Mouse (Mus musculus) heart, embryonic 12.5 days (tissue): ENCODE data around the gene Arg2. TPM values are rescaled to one million over a fixed set of nuclear protein-coding genes. Genes with fewer than 3 reads are reported as not detected.
A peak's percentile ranks its signal among the peaks of the same experiment; 100 is the strongest.

ENCODE experiments used
- ATAC-seq: fragments of 200-750 bp; cut with Nextera tagmentation; 2 replicates; pipeline ENCODE4 v1.8.0; 2017; ENCODE audit warnings: moderate TSS enrichment, moderate library complexity; ENCODE audit not compliant: insufficient number of reproducible peaks, low FRiP score
- H3K27ac ChIP-seq: fragments of 300-500 bp; sonication (generic); 2 replicates; pipeline ENCODE4 v1.5.1; 2016; ENCODE audit warnings: mild to moderate bottlenecking, moderate library complexity; ENCODE audit not compliant: poor library complexity, severe bottlenecking
- H3K27me3 ChIP-seq: fragments of 300-500 bp; sonication (generic); replicated peaks from 2 replicates; pipeline ENCODE4 v1.6.1; 2016; ENCODE audit warnings: mild to moderate bottlenecking, moderate library complexity
- H3K36me3 ChIP-seq: fragments of 300-500 bp; sonication (generic); 2 replicates; pipeline ENCODE4 v1.6.1; 2016; ENCODE audit warnings: mild to moderate bottlenecking, moderate library complexity
- H3K4me1 ChIP-seq: fragments of 300-500 bp; sonication (generic); replicated peaks from 2 replicates; pipeline ENCODE4 v1.6.1; 2016; ENCODE audit warnings: mild to moderate bottlenecking
- H3K4me2 ChIP-seq: fragments of 300-500 bp; sonication (generic); 2 replicates; pipeline ENCODE4 v1.6.1; 2016; ENCODE audit warnings: mild to moderate bottlenecking, moderate library complexity
- H3K4me3 ChIP-seq: fragments of 300-500 bp; sonication (generic); 2 replicates; pipeline ENCODE4 v1.5.1; 2016; ENCODE audit warnings: mild to moderate bottlenecking
- H3K9ac ChIP-seq: fragments of 300-500 bp; sonication (generic); 2 replicates; pipeline ENCODE4 v1.6.1; 2016; ENCODE audit warnings: mild to moderate bottlenecking, moderate library complexity
- H3K9me3 ChIP-seq: fragments of 300-500 bp; sonication (generic); replicated peaks from 2 replicates; pipeline ENCODE4 v1.6.1; 2016; ENCODE audit warnings: mild to moderate bottlenecking, moderate library complexity
- WGBS: fragments of 180-500 bp; shearing (Covaris S2); methylation state at CpG from one replicate; pipeline ENCODE4 v1.1.7; 2016; 5-methylcytosine and 5-hydroxymethylcytosine counted together
- polyA plus RNA-seq: library from polyadenylated mRNA; unstranded; fragments of >200 nt; fragmentation: Nextera tagmentation; extraction: Ambion mirVana; gene quantifications from 2 replicates; pipeline ENCODE4 v1.2.1, GENCODE M21; 2016

Arg2 gene
- polyA plus RNA-seq, 1 experiment from 2014 or later, result 0.15 TPM

GRCm38 (mm10) chr12:79131706-79132460, 1.3 kb downstream of the Arg2 start:
- H3K9me3 ChIP-seq, result 0 out of 2 replicates have a peak, but pooled peaks cover 6% of the 10 kb centered on the region
- 29% methylated on average over 5 of the region's 5 CpGs for WGBS
- no peaks in the 10 kb centered on the region for H3K36me3 ChIP-seq
- no peak overlapping the region for H3K27ac ChIP-seq
- H3K4me3 ChIP-seq, result peak overlapping the region; percentile 52
- peak overlapping the region; percentile 96 for H3K4me2 ChIP-seq
- no peak overlapping the region for H3K9ac ChIP-seq
- H3K4me1 ChIP-seq, result peaks cover 14% of the 10 kb centered on the region
- peaks cover 45% of the 10 kb centered on the region for H3K27me3 ChIP-seq
- no peak for ATAC-seq

GRCm38 (mm10) chr12:79134676-79135075, 4.1 kb downstream of the Arg2 start:
- peaks cover 41% of the 10 kb centered on the region for H3K27me3 ChIP-seq
- H3K9me3 ChIP-seq, result 0 out of 2 replicates have a peak, but pooled peaks cover 6% of the 10 kb centered on the region
- H3K4me3 ChIP-seq, result no peak overlapping the region
- H3K4me2 ChIP-seq, result no peak overlapping the region
- H3K4me1 ChIP-seq, result peaks cover 14% of the 10 kb centered on the region
- no peak overlapping the region for H3K9ac ChIP-seq
- 17% methylated on average over 8 of the region's 8 CpGs for WGBS
- no peaks in the 10 kb centered on the region for H3K36me3 ChIP-seq
- ATAC-seq, result no peak
- no peak overlapping the region for H3K27ac ChIP-seq

GRCm38 (mm10) chr12:79135105-79135504, 4.5 kb downstream of the Arg2 start:
- H3K36me3 ChIP-seq, result no peaks in the 10 kb centered on the region
- peaks cover 38% of the 10 kb centered on the region for H3K27me3 ChIP-seq
- ATAC-seq, result no peak
- no peak overlapping the region for H3K4me3 ChIP-seq
- 0 out of 2 replicates have a peak, but pooled peaks cover 6% of the 10 kb centered on the region for H3K9me3 ChIP-seq
- WGBS, result 32% methylated on average over 4 of the region's 4 CpGs
- peaks cover 14% of the 10 kb centered on the region for H3K4me1 ChIP-seq
- no peak overlapping the region for H3K9ac ChIP-seq
- H3K27ac ChIP-seq, result no peak overlapping the region
- no peak overlapping the region for H3K4me2 ChIP-seq

- Histone ChIP-seq H3K9ac (no peak overlapping the region), H3K27ac (no peak overlapping the region), H3K36me3 (no peaks in the 10 kb centered on the region), H3K4me1 (peaks cover 3% of the 10 kb centered on the region; the same call in 1 of the 2 replicates), H3K4me3 (no peak overlapping the region), H3K9me3 (0 out of 2 replicates have a peak, but pooled peaks cover 6% of the 10 kb centered on the region), H3K4me2 (no peak overlapping the region), H3K27me3 (peaks cover 20% of the 10 kb centered on the region)
- ATAC-seq, result no peak
- 71% methylated on average over 7 of the region's 7 CpGs for WGBS
Measured at GRCm38 (mm10) chr12:79136949-79137348, 6.4 kb downstream of the Arg2 start.

GRCm38 (mm10) chr12:79138999-79139398, 8.4 kb downstream of the Arg2 start:
- H3K36me3 ChIP-seq, result no peaks in the 10 kb centered on the region

GRCm38 (mm10) chr12:79139417-79139816, 8.8 kb downstream of the Arg2 start:
- H3K27ac ChIP-seq, result no peak overlapping the region
- H3K9me3 ChIP-seq, result no peaks in the 10 kb centered on the region
- no peak overlapping the region for H3K4me2 ChIP-seq
- H3K36me3 ChIP-seq, result no peaks in the 10 kb centered on the region
- H3K4me3 ChIP-seq, result no peak overlapping the region
- H3K9ac ChIP-seq, result no peak overlapping the region
- no peak for ATAC-seq
- H3K27me3 ChIP-seq, result no peaks in the 10 kb centered on the region
- peaks cover 3% of the 10 kb centered on the region; the same call in 1 of the 2 replicates for H3K4me1 ChIP-seq
- WGBS, result 39% methylated on average over 1 of the region's 1 CpGs

More at GRCm38 (mm10) chr12:79138999-79139398, 8.4 kb downstream of the Arg2 start:
- Histone ChIP-seq H3K4me1 (peaks cover 3% of the 10 kb centered on the region; the same call in 1 of the 2 replicates), H3K4me3 (no peak overlapping the region), H3K27ac (no peak overlapping the region), H3K27me3 (no peaks in the 10 kb centered on the region), H3K4me2 (no peak overlapping the region), H3K9ac (no peak overlapping the region), H3K9me3 (no peaks in the 10 kb centered on the region)
- ATAC-seq, result no peak

GRCm38 (mm10) chr12:79140811-79141210, 10.2 kb downstream of the Arg2 start:
- Histone ChIP-seq H3K36me3 (no peaks in the 10 kb centered on the region), H3K4me3 (no peak overlapping the region), H3K9me3 (no peaks in the 10 kb centered on the region), H3K27ac (no peak overlapping the region), H3K4me2 (no peak overlapping the region), H3K9ac (no peak overlapping the region), H3K27me3 (no peaks in the 10 kb centered on the region), H3K4me1 (no peaks in the 10 kb centered on the region)
- ATAC-seq, result no peak
- 81% methylated on average over 2 of the region's 2 CpGs for WGBS

- H3K9ac ChIP-seq, result no peak overlapping the region
- no peak overlapping the region for H3K4me3 ChIP-seq
- no peaks in the 10 kb centered on the region for H3K27me3 ChIP-seq
- H3K4me2 ChIP-seq, result no peak overlapping the region
- no peak overlapping the region for H3K27ac ChIP-seq
- H3K36me3 ChIP-seq, result no peaks in the 10 kb centered on the region
- H3K4me1 ChIP-seq, result no peaks in the 10 kb centered on the region
- H3K9me3 ChIP-seq, result no peaks in the 10 kb centered on the region
- no peak for ATAC-seq
Measured at GRCm38 (mm10) chr12:79141384-79141783, 10.8 kb downstream of the Arg2 start.

GRCm38 (mm10) chr12:79149653-79150052, 19.1 kb downstream of the Arg2 start:
- WGBS, result 92% methylated on average over 6 of the region's 6 CpGs
- H3K4me2 ChIP-seq, result no peak overlapping the region
- no peak for ATAC-seq
- H3K4me3 ChIP-seq, result no peak overlapping the region
- H3K9me3 ChIP-seq, result no peaks in the 10 kb centered on the region
- H3K27ac ChIP-seq, result no peak overlapping the region
- no peaks in the 10 kb centered on the region for H3K27me3 ChIP-seq
- no peaks in the 10 kb centered on the region for H3K4me1 ChIP-seq
- H3K9ac ChIP-seq, result no peak overlapping the region
- H3K36me3 ChIP-seq, result peaks cover 9% of the 10 kb centered on the region

GRCm38 (mm10) chr12:79162876-79163275, 32.3 kb downstream of the Arg2 start:
- no peak overlapping the region for H3K9ac ChIP-seq
- H3K4me2 ChIP-seq, result no peak overlapping the region
- no peak overlapping the region for H3K4me3 ChIP-seq
- H3K4me1 ChIP-seq, result peaks cover 16% of the 10 kb centered on the region
- ATAC-seq, result no peak
- H3K27me3 ChIP-seq, result no peaks in the 10 kb centered on the region
- WGBS, result 86% methylated on average over 3 of the region's 3 CpGs
- no peaks in the 10 kb centered on the region for H3K9me3 ChIP-seq
- no peak overlapping the region for H3K27ac ChIP-seq
- H3K36me3 ChIP-seq, result peaks cover 63% of the 10 kb centered on the region

GRCm38 (mm10) chr12:79169173-79169572, 38.6 kb downstream of the Arg2 start:
- H3K4me1 ChIP-seq, result peaks cover 14% of the 10 kb centered on the region
- no peak overlapping the region for H3K4me2 ChIP-seq
- peaks cover 13% of the 10 kb centered on the region for H3K36me3 ChIP-seq
- ATAC-seq, result no peak
- no peaks in the 10 kb centered on the region for H3K27me3 ChIP-seq
- H3K9me3 ChIP-seq, result no peaks in the 10 kb centered on the region
- no peak overlapping the region for H3K4me3 ChIP-seq
- H3K9ac ChIP-seq, result no peak overlapping the region
- no peak overlapping the region for H3K27ac ChIP-seq

- Histone ChIP-seq H3K36me3 (peaks cover 11% of the 10 kb centered on the region), H3K27me3 (no peaks in the 10 kb centered on the region), H3K9me3 (no peaks in the 10 kb centered on the region), H3K4me3 (no peak overlapping the region), H3K4me2 (no peak overlapping the region), H3K4me1 (peaks cover 10% of the 10 kb centered on the region), H3K27ac (no peak overlapping the region), H3K9ac (no peak overlapping the region)
- 81% methylated on average over 3 of the region's 3 CpGs for WGBS
- no peak for ATAC-seq
Measured at GRCm38 (mm10) chr12:79170421-79170820, 39.8 kb downstream of the Arg2 start.
